Comparison of ENCODE assay signal across 11 mouse cellular contexts in genomic region chr10:120921501-120921900, GRCm38 (mm10).
"Had no signal": no experiment of that assay in that cellular context is flagged by ENCODE, and none has a peak within 500 bp of the region (broad histone marks: within the 10 kb centered on the region; RNA-seq: fewer than 3 reads in every experiment).

No protein-coding gene starts in this region.

- H3K4me3 ChIP-seq: left cerebral cortex, adult 2 months; liver, embryonic 13.5 days had no signal

- H3K27ac ChIP-seq: left cerebral cortex, adult 2 months; liver, embryonic 13.5 days had no signal

- H3K9me3 ChIP-seq: liver, embryonic 13.5 days had no signal

- H3K27me3 ChIP-seq: liver, embryonic 13.5 days had no signal

- DNase-seq: kidney, adult 2 months; kidney, postnatal 10 days; kidney, postnatal 36 days; layer of hippocampus, postnatal 36 days; liver, embryonic 13.5 days; lung, adult 2 months; lung, postnatal 14 days; lung, postnatal 4 days; midbrain, embryonic 14.5 days; thymus, postnatal 25 days had no signal

- H3K4me1 ChIP-seq: liver, embryonic 13.5 days had no signal
